Mouse (Mus musculus) frontal cortex, postnatal 10 days (tissue): ENCODE data around the gene Dlg5.

Experiments
- DNase-seq, 2 experiments: peaks; one replicate each; pipeline ENCODE4 v3.0.0; 2022; ENCODE audit warnings: low spot score in 2 of 2, mixed read lengths in 1 of 2

Dlg5 gene

DNA sequence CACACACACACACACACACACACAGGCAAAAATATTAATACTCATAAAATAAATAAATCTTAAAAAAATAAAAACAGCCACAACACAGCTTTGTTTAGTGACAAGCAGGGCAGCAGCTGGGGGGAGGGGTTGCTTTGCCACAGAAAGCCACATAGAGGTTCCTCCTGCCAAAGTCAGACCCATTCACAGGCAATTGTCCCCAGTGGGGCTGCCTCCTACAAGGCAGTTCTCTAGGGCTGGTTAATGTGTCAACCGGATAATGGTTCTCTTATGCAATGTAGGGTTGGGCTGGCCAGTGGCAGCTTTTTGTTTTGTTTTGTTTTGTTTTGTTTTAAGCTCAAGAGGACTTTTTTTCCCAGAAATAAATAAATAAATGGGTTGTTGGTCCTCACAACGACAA is 11.3 kb downstream of the Dlg5 start:
- no peak for DNase-seq

DNA sequence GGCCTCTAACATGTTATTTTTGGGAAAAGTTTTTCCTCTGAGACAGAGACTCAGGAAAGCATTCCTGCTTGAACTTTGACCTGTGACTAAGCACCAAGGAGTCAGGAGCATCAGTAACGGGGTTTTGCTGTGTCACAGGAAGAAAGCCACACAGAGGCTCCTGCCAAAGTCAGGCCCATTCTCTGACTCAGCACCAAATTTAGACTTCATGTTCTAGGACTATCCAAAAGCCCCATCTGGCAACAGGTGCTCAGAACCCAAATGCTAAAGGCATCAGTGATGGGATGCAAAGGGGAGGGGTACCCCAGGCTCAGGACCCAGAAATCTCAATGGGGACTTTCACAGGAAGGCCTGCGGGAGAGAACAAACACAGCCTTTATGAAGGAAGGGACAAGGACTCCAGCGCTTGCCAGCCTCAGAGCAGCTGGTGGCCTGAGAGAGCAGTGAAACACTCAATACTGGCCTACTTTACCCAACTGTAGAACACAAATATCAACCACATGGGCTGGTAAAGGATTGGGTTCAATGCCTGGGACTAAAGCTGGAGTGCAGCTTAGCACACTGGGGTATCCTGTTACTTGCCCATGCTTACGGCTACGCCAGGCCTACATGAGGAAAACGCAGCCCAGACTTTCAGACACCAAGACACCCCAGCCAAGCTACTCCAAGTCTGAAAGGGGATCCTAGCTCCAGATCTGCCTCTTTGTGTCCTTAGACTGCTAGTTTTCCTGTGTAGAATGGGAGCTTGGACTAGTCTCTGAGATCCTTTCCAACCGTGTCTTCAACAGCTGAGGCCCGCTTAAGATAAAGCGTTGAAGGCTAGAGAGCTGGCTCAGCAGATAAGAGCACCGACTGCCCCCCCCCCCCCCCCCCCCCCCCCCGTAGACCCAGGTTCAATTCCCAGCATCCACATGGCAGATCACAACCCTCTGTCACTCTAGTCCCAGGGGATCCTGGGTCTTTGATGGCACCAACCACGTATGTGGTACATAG is 12.8 kb downstream of the Dlg5 start:
- DNase-seq = peak; percentile 39 to 61

- no peak for DNase-seq
Observed at GRCm38 (mm10) chr14:24228549-24228948, 17.2 kb downstream of the Dlg5 start.

DNA sequence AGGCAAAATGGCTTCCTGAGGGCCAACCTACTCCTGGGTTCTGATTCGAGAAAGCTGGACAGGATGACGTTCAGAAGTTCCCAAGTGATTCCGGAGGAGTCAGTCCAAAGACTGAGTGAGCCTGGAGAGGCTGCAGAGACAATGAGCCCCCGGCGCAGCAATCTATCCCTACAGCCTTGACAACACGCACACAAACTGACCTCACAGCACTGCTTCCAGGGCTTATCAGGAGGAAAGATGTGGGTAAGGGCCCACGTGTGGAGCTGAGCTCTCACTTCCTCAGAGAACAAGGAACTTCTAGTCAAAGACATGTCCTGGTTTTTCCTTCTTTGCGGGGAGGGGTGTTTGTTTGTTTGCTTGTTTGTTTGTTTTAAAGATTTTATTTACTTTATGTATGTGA is 18.7 kb downstream of the Dlg5 start:
- DNase-seq = no peak

DNA sequence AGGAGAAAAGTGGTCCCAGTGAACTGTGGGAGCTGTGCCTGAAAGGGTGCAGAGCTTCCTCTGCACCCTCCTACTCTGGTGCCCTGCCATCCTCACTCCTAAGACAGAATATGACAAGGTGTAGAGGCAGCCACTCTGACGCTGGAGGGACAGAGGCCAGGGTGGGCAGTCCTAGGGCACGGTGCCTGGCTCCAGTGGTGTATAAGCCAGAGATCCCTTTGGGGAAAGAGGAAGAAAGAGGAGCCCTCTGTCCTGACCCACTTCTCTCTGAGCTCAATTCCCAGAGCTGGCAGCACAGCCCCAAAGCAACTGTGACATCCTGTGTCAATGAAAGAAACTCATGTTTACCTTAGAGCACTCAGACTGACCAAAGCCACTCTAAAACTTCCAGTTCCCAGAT is 19.4 kb downstream of the Dlg5 start:
- DNase-seq = no peak

GRCm38 (mm10) chr14:24222759-24223158 is 23.0 kb downstream of the Dlg5 start:
- DNase-seq = no peak

- DNase-seq = no peak
Observed at GRCm38 (mm10) chr14:24222273-24222672, 23.4 kb downstream of the Dlg5 start.

DNA sequence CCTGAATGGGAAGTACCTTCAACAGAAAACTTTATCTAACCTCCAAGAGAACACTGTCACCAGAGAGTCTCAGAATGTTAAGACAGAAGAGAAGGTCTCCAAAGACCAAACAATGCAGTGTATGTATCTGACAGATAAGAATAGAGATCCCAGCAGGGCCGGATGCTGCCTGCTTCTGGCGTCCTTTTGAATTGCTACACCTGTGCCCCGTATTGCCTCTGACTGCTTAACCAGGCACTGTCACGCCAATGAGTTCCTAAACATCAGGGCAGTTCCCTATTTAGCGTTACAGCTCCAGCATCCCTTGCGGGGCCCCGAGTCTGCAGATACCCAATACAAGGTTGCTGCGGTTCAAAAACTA is 28.4 kb downstream of the Dlg5 start:
- DNase-seq = no peak

DNA sequence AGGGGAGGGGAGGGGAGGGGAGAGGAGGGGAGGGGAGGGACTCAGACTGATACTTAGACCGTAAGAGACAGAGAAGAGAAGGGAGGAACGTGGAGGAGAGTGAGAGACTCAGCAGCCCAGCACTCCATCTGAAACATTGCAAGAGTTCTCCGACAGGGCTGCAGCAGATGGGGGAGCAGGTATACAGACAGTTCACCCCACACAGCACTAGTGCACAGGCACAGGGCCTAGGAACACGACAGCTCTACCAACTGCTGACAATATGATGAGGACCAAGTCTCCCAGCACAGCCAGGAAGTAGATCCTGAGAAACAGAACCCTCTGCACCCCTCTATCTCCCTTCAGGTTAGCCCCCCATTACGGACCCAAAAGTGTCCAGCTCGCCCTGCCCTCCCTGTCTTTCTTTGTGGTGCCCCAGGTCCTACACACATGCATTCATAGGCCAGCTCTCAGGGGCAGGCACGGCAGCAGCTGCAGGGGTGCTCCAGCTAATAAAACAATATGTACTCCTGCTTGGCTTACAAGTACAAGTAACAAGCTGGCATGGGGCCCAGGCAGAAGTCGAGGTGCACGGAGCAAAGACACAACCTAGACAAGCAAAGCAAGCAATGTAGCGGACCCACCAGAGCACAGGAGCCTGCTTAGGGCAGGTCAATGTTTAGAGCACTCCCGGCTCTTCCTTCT is 28.9 kb downstream of the Dlg5 start:
- DNase-seq = no peak

DNA sequence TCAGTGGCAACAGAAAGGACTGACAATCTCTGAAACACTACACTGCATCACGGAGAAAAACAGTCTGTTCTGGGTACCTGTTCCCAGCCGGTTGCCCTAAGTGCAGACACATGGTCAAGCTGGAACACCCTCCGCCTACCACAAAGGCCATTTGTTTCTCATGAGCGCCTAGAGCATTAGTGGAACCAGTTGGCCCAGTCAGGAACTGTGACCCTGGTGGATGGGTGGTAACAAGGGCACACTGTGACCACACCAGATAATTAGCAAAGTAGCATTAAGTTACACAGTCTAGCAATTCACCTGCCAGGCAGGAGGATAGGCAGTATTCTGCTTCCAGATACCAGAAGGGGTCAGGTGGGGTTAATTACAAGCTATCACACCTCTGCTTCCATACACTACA is 29.7 kb downstream of the Dlg5 start:
- no peak for DNase-seq

- DNase-seq = no peak
Observed at GRCm38 (mm10) chr14:24214436-24214835, 31.3 kb downstream of the Dlg5 start.

DNA sequence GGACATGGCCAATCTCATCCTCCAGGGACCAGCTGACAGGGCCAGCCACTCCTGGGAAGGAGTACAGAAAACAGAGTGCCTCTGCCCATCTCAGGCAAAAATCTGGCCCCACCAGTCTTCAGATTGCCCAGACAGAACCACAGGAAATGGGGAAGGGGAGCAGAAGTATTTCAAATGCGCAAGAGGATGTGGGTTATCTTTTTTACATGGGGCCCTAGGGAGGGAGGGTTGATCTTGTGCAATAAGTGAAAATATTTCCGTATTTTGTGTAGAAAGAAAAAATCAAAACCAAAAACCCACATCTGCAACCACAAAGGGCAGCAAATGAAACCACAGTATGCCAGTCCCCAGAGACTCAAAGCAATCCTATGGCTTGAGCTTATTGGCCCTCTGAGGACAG is 32.4 kb downstream of the Dlg5 start:
- DNase-seq = no peak

DNA sequence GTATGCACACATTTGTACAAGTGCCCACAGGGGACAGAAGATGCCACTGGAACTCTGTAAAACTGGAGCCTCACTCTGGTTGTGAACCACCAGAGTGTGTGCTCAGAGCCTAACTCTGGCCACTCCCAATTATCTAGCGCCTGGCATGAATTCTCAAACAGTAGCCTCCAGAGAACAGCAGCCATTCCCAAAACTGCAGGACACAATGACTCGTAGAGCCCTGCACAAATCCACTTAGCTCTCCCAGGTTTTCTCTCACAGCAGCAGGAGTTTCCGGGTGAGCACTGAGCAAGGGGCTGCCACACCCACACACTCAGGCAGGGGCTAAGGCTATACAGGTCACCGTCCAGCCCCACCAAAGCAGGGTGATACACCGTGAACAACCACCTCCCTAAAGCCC is 32.9 kb downstream of the Dlg5 start:
- DNase-seq = no peak

DNA sequence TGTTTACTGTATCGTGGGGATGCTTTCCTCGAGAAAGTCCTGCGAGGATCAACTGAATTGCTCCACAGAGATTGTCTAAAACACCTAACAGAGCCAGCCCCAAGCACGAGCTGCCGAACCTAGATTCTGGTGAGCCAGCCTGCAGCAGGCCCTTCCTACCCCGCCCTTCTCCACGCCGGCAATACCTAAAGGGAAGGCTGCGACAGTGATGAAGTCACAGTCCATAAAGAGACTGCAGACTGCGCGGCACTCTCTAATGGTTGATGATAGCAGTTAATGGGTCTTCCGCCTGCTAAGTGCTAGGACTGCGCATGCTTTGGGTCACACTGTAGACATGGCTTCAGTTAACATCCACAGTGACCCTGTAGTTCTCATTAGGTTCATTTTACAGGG is 38.4 kb downstream of the Dlg5 start:
- no peak for DNase-seq

- no peak for DNase-seq
Observed at GRCm38 (mm10) chr14:24206736-24207359, 38.9 kb downstream of the Dlg5 start.

- no peak for DNase-seq
Observed at GRCm38 (mm10) chr14:24206314-24206713, 39.4 kb downstream of the Dlg5 start.

DNA sequence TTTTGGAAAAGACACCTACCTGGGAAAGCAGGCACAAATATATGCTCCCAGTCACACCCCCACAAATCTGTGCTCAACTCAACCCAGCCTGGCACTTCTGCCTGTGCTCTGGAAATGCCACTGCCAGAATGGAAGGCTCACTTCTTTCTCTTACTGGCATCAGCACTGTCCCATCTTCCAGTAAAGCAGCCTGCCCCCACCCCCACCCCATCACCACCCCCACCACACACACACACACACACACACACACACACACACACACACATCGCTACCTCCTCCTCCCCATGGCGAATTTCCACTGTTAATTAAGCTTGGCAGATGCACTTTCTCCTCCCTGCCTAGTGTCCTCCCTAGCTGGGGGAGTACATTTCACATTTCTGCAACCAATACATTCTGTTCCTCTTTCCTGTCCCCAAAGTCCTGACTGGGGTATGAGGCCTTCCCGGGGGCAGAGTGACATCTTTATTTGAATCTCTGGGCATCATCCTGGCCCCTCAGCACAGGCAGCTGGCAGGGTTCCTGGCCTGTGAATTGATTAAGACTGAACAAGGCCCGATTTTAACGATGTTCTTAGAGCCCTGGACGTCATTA is 40.3 kb downstream of the Dlg5 start:
- DNase-seq = no peak

DNA sequence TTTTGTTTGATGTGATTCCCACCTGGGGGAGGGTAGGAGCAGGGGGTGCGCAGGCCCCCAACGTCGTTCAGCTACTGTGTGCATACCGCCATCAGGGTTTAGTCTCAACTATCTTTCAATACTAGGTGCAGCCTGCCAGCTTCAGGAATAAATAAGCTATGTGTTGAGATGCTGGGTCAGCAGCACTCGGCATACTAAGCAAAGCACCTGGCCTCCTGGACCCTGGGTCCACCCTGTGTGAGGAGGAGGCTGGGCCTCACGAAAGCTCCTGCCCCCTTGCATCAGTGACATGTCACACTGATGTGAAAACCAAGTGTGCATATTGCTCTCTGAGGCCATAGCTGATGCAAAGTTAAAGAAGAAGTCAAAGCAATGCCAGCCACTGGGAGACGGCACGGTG is 42.5 kb downstream of the Dlg5 start:
- DNase-seq = no peak

DNA sequence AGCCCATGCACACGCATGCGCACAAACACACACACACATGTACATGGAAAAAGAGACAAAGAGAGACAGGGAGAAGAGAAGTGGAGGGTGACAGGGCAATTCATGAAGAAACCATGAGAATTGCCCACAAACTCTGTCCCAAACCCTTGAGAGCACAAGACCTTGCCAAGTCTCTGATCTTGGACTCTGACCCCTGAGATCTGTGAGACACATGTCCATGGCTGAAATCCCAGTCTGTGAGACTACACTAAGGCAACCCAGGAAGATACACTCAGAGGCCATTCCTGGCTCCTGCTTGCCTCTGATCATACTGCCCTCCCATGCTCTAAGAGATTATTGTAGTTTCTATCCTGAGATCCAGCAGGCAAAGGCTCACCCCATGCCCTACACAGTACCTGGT is 44.9 kb downstream of the Dlg5 start:
- DNase-seq = no peak

GRCm38 (mm10) chr14:24199732-24200131 is 46.0 kb downstream of the Dlg5 start:
- no peak for DNase-seq

DNA sequence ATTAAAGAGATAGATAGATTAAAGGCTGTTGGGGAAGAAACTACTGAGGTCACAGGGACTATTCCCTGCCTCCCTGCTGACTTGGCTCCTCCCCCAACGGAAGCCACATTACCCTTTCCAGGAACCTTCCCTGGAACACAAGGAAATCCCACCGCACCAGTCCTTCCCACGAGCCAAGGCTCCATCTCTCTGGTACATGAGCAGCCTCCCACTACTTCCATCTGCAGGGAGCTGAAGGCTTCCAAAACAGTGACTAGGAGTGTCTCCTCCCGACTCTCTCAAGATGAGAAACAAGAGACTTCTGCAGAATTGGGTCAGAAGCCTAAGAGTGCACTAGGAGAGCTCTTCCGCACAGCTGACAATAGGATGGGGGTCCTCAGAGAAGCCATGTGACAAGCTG is 47.9 kb downstream of the Dlg5 start:
- no peak for DNase-seq

DNA sequence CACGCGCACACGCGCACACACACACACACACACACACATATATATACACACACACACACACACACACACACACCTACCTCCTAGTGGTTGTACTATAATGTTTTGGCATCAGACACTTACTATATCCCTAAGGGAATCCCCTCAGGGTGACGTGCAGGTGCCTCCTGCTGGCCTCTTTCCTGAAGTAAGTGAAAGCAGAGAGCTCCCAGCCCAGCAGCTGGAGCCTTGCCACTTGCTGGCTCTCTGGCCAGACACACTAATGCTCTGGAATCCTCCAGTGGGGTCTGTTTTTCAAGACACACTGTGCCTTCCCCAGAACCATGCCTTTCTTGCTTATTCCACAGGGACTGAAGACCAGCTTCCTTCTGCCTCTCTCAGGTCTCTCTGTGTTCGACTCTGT is 48.8 kb downstream of the Dlg5 start:
- no peak for DNase-seq
